Mouse (Mus musculus) spleen, adult 2 months (tissue): ENCODE measurements at regions not wholly inside any gene's neighbourhood (a gene's known extent, or its start where the extent isn't known, plus 50 kb on each side); places are given as distances from the start of the nearest gene placed in this dataset.

ENCODE experiments used
- CTCF ChIP-seq: fragments of 200-500 bp; IDR thresholded peaks from 2 replicates; pipeline ENCODE4 v1.5.1; 2011; ENCODE audit warnings: mild to moderate bottlenecking, inconsistent platforms; ENCODE audit not compliant: insufficient read depth, insufficient read length, insufficient replicate concordance; ENCODE audit errors: extremely low read depth
- POLR2A ChIP-seq: fragments of 200-500 bp; IDR thresholded peaks from 2 replicates; pipeline ENCODE4 v1.6.1; 2011; ENCODE audit warnings: low read depth, low read length, inconsistent platforms

- TF ChIP-seq CTCF, result no peak
- TF ChIP-seq POLR2A, result no peak
Measured at GRCm38 (mm10) chr2:115511146-115511545, 70.4 kb upstream of the BC052040 start.
